Mouse (Mus musculus) heart, embryonic 16.5 days (tissue): ENCODE data around the gene Tia1. TPM values are rescaled to one million over a fixed set of nuclear protein-coding genes. Genes with fewer than 3 reads are reported as not detected.

ENCODE experiments used
- ATAC-seq: fragments of 200-750 bp; cut with Nextera tagmentation; replicated peaks from 2 replicates; pipeline ENCODE4 v1.8.0; 2017; ENCODE audit warnings: moderate number of reproducible peaks; ENCODE audit not compliant: insufficient read depth, low FRiP score; ENCODE audit errors: extremely low read depth
- H3K27ac ChIP-seq: fragments of 300-500 bp; sonication (generic); 2 replicates; pipeline ENCODE4 v1.5.1; 2014; ENCODE audit warnings: mild to moderate bottlenecking, low read length, control low read depth, moderate library complexity
- H3K27me3 ChIP-seq: fragments of 300-500 bp; sonication (generic); 2 replicates; pipeline ENCODE4 v1.6.1; 2014; ENCODE audit warnings: low read length, mixed read lengths; ENCODE audit not compliant: control insufficient read depth, insufficient read depth
- H3K36me3 ChIP-seq: fragments of 300-500 bp; sonication (generic); 2 replicates; pipeline ENCODE4 v1.6.1; 2014; ENCODE audit not compliant: control insufficient read depth, insufficient read depth
- H3K4me1 ChIP-seq: fragments of 300-500 bp; sonication (generic); 2 replicates; pipeline ENCODE4 v1.6.1; 2014; ENCODE audit warnings: low read length, mixed read lengths; ENCODE audit not compliant: control insufficient read depth, insufficient read depth
- H3K4me2 ChIP-seq: fragments of 300-500 bp; sonication (generic); 2 replicates; pipeline ENCODE4 v1.6.1; 2014; ENCODE audit warnings: low read depth, mild to moderate bottlenecking, control low read depth, low read length
- H3K4me3 ChIP-seq: fragments of 300-500 bp; sonication (generic); 2 replicates; pipeline ENCODE4 v1.5.1; 2014; ENCODE audit warnings: mild to moderate bottlenecking, control low read depth, low read length
- H3K9ac ChIP-seq: fragments of 300-500 bp; sonication (generic); 2 replicates; pipeline ENCODE4 v1.6.1; 2014; ENCODE audit warnings: low read length, control low read depth
- H3K9me3 ChIP-seq: fragments of 300-500 bp; sonication (generic); replicated peaks from 2 replicates; pipeline ENCODE4 v1.6.1; 2016; ENCODE audit warnings: low read length; ENCODE audit not compliant: control insufficient read depth
- WGBS: fragments of 180-500 bp; shearing (Covaris S2); extraction: QIAGEN DNeasy Blood & Tissue Kit; methylation state at CpG from one replicate; pipeline ENCODE4 v1.1.7; 2014; 5-methylcytosine and 5-hydroxymethylcytosine counted together
- polyA plus RNA-seq: library from polyadenylated mRNA; unstranded; fragments of >200 nt; fragmentation: Nextera tagmentation; extraction: Ambion mirVana; gene quantifications from 2 replicates; pipeline ENCODE4 v1.2.1, GENCODE M21; 2015

Gene Tia1
- polyA plus RNA-seq, 1 experiment from 2014 or later: 120 TPM

DNA sequence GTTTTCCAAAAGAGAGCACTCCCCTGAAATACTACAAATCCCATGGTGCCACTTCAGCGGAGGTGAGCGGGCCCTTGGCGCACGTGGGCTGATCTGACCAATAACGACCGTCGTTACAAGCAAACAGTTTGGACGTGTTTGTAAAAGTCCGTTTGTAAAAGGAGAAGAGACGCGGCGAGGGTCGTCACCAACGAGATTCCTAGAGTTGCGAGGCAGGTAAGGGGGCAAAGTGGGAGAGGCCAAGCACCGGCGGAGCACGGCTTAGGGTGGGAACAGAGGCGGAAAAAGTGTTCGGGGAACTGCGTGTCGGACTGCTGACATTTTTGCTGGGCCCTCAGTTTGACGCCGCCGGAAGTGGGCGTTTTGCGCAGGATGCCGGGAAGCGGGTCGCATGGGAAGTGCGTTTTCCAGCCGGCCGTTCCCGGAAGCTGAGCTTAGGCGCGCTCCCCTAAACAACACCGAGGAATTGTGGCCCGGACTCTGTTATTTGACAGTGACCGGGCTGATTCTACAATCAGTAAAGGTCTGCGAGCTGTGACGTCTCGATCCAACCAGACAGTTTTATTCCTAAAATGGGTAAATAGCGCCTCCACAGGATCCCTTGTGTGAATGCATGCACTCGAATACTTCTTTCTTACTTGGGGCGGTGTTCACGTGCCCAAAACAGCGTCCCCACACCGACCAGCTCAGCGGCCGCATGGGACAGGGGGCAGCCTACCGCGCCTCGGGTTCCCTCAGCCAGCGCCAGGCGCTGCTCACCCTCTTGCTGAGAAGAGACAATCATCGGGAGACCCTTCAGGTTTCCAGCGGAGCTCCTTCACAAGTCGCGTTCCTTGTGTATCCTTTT, 34.5 kb downstream of the Tia1 start, which contains the start of gene C87436:
Gene C87436, plus strand, starts transcription at position 103 of the 847 bp plus-strand sequence.
- Histone ChIP-seq H3K4me2 (peak within 1 kb of the TSS; percentile 89), H3K4me3 (peak within 1 kb of the TSS; percentile 82), H3K4me1 (peaks cover 6% of the 10 kb centered on the region), H3K27me3 (no peaks in the 10 kb centered on the region), H3K9ac (peak within 1 kb of the TSS; percentile 88), H3K27ac (peak within 1 kb of the TSS; percentile 97), H3K9me3 (no peaks in the 10 kb centered on the region), H3K36me3 (peaks cover 19% of the 10 kb centered on the region)
- under 1% methylated on average over 59 of the region's 59 CpGs for WGBS
- peak; percentile 95 for ATAC-seq

DNA sequence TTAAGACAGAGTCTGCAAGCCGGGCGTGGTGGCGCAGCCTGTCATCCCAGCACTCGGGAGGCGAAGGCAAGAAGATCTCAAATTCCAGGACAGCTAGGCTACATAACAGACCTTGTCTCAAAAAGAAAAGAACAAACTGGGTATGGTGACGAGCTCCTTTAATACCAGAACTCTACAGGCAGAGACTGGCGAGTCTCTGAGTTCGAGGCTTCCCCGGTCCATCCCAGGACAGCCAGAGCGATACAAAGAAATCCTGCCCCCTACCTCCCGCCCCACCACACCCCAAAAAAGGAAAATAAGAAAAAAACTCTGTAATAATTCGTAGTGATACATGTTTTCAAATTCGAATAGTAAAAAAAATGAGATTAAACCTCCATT, 35.1 kb downstream of the Tia1 start:
- H3K4me2 ChIP-seq: peak overlapping the region; percentile 89

DNA sequence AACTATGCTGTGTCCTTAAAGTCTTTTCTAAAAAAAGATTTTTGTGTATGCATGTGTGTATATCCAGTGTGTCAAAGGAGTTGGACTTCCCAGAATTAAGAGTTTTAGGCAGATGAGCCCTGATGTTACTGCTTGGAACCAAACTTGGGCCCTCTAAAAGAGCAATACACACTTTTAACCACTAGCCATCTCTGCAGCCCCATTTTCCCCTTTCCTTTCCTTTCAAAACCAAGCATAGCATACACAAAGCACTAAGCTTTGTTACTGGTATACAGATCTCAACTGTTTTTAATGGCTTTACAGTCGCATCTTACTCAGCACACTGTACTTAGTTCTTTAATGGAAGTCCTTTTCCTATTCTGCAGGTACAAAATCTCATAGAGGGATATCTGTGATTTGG, 35.5 kb downstream of the Tia1 start:
- no peak overlapping the region for H3K27ac ChIP-seq
- peaks cover 6% of the 10 kb centered on the region for H3K4me1 ChIP-seq
- WGBS: 89% methylated on average over 1 of the region's 1 CpGs
- H3K9me3 ChIP-seq: no peaks in the 10 kb centered on the region
- H3K36me3 ChIP-seq: peaks cover 22% of the 10 kb centered on the region
- H3K4me2 ChIP-seq: peak overlapping the region; percentile 89
- no peaks in the 10 kb centered on the region for H3K27me3 ChIP-seq
- no peak for ATAC-seq
- H3K4me3 ChIP-seq: peak overlapping the region; percentile 82
- peak overlapping the region; percentile 88 for H3K9ac ChIP-seq

More for the DNA sequence above, 35.1 kb downstream of the Tia1 start:
- H3K9me3 ChIP-seq: no peaks in the 10 kb centered on the region
- ATAC-seq: no peak
- H3K27ac ChIP-seq: peak overlapping the region; percentile 97
- H3K36me3 ChIP-seq: peaks cover 22% of the 10 kb centered on the region
- WGBS: 3% methylated on average over 13 of the region's 13 CpGs
- peaks cover 6% of the 10 kb centered on the region for H3K4me1 ChIP-seq
- H3K9ac ChIP-seq: peak overlapping the region; percentile 88
- no peaks in the 10 kb centered on the region for H3K27me3 ChIP-seq
- peak overlapping the region; percentile 82 for H3K4me3 ChIP-seq

DNA sequence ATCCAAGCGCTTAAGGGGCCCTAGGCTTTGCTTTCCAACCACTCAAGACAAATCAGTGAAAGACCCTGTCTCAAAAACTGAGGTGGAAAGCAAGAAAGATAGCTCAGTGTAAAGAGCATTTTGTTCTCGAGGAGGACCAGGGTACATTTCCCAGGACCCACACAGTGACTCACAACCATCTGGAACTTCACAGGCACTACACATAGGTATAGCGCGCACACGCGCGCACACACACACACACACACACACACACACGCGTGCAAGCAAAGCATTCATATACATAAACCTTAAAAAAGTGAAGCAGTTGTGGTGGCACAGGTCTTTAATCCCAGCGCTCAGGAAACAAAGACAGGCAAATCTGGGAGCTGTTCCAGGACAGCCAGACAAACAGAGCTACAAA, 37.6 kb downstream of the Tia1 start:
- no peak for ATAC-seq
- Histone ChIP-seq H3K27me3 (no peaks in the 10 kb centered on the region), H3K9ac (no peak overlapping the region), H3K27ac (no peak overlapping the region), H3K4me2 (no peak overlapping the region), H3K4me1 (peaks cover 6% of the 10 kb centered on the region), H3K36me3 (peaks cover 26% of the 10 kb centered on the region), H3K4me3 (no peak overlapping the region), H3K9me3 (no peaks in the 10 kb centered on the region)
- WGBS: 92% methylated on average over 10 of the region's 10 CpGs

DNA sequence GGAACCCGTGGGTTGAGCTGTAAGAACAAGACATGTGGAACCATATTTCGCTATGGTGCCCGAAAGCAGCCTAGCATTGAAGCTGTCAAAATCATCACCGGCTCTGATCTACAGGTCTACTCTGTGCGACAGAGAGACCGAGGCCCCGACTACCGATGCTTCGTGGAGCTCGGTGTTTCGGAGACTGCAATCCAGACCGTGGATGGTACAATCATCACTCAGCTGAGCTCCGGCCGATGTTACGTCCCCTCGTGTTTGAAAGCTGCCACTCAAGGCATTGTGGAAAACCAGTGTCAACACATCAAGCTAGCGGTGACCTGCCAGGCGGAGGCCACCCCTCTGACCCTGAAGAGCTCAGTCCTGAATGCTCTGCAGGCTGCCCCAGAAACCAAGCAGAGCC, 41.5 kb downstream of the Tia1 start:
- Histone ChIP-seq H3K9ac (no peak overlapping the region), H3K4me2 (no peak overlapping the region), H3K9me3 (no peaks in the 10 kb centered on the region), H3K4me1 (no peaks in the 10 kb centered on the region), H3K27me3 (no peaks in the 10 kb centered on the region), H3K36me3 (peaks cover 34% of the 10 kb centered on the region), H3K4me3 (no peak overlapping the region), H3K27ac (no peak overlapping the region)
- ATAC-seq: no peak
- WGBS: 89% methylated on average over 18 of the region's 18 CpGs

DNA sequence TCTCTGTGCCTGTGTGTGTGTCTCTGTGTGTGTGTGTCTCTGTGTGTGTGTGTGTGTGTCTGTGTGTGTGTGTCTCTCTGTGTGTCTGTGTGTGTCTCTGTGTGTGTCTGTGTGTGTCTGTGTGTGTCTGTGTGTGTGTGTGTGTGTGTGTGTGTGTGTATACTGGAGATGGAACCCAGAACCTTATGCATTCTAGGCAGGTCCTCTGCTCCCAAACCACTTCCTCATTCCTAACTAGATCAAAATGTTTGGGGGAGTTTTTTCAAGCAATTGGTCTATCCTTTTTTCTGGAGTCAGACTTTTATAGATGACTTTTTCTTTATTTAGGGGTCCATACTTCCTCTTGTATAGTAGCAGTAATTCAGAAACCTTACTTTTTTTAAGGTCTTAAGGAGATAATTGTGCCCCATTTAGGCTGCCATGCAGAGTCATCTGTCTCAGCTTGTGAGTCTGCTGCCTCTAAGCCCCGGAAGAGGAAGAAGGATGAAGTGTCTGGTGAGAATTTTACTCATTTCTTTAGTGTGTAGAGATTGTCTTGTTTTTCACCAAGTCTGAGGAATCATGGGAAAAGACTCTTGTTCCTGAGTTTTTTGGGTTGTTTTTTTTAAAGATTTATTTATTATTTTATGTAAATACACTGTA, 43.0 kb downstream of the Tia1 start:
- no peak for ATAC-seq
- Histone ChIP-seq H3K9me3 (no peaks in the 10 kb centered on the region), H3K4me2 (no peak overlapping the region), H3K4me1 (no peaks in the 10 kb centered on the region), H3K27ac (no peak overlapping the region), H3K9ac (no peak overlapping the region), H3K36me3 (peaks cover 36% of the 10 kb centered on the region), H3K4me3 (no peak overlapping the region), H3K27me3 (no peaks in the 10 kb centered on the region)
- WGBS: 94% methylated on average over 1 of the region's 1 CpGs

DNA sequence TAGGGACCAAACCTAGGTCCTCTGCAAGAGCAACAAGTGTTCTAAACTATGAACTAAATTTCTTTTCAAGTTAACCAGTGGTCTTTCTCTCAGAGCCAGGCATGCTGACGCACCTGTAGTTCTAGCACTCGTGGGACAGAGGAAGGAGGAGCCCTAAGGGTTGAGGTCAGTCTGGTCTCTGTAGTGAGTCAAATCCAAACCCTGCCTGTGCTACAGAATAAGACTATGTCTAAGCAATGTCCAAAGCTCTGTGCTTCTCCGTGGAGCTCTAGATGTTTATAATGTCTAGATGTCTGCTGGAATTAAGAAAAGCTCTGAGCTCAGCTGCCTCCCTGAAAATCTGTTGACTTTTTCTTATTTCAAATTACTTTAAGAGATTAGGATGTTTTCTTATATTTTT, 52.7 kb downstream of the Tia1 start:
- WGBS: 81% methylated on average over 3 of the region's 3 CpGs
- Histone ChIP-seq H3K27ac (no peak overlapping the region), H3K27me3 (no peaks in the 10 kb centered on the region), H3K9me3 (no peaks in the 10 kb centered on the region), H3K4me3 (no peak overlapping the region), H3K4me2 (no peak overlapping the region), H3K4me1 (no peaks in the 10 kb centered on the region), H3K9ac (no peak overlapping the region), H3K36me3 (peaks cover 28% of the 10 kb centered on the region)
- ATAC-seq: no peak

DNA sequence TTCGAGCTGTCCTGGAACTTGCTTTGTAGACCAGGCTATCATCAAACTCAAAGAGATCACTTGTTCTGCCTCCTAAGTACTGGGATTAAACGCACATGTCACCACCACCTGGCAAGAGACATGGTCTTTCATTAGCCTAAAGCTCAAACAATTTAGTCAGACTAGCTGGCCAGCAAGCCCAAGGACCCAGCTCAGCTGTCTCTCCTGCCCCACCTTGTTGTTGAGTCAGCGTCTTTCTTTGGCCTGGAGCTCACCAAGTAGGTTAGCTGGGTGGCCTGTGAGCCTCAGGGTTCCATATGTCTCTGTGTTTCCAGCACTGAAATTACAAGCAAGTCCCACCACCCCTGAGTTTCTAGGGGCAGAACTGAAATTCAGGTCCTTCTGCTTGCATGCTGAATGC, 59.1 kb downstream of the Tia1 start:
- ATAC-seq: no peak
- Histone ChIP-seq H3K9ac (no peak overlapping the region), H3K4me1 (no peaks in the 10 kb centered on the region), H3K4me2 (no peak overlapping the region), H3K4me3 (no peak overlapping the region), H3K27me3 (no peaks in the 10 kb centered on the region), H3K36me3 (peaks cover 18% of the 10 kb centered on the region), H3K27ac (no peak overlapping the region), H3K9me3 (no peaks in the 10 kb centered on the region)
- WGBS: 92% methylated on average over 3 of the region's 3 CpGs

DNA sequence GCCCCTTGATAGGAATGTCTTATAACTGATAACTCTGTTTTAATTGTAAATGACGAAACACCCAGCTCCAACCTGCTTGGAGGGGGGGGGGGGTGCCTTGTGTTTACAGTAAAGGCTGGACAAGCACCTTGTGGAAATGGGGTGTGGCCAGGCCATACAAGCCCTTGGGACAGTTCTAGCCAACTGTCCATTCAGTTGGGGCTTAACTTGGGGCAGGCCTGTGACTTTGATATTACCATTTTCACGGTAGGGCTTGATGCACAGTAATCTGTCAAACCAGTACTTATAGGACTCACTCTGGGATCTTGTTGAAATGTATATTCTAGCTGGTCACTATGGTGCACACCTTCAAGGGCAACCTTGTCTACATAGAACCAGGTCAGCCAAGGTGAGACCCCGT, 67.3 kb downstream of the Tia1 start:
- no peak for ATAC-seq
- peak overlapping the region; percentile 83 for H3K9ac ChIP-seq
- WGBS: 90% methylated on average over 3 of the region's 3 CpGs
- no peaks in the 10 kb centered on the region for H3K27me3 ChIP-seq
- no peaks in the 10 kb centered on the region for H3K9me3 ChIP-seq
- peaks cover 9% of the 10 kb centered on the region; the same call in 1 of the 2 replicates for H3K36me3 ChIP-seq
- peaks cover 31% of the 10 kb centered on the region for H3K4me1 ChIP-seq
- peak overlapping the region; percentile 88 for H3K4me2 ChIP-seq
- peak overlapping the region; percentile 53 for H3K4me3 ChIP-seq
- peak overlapping the region; percentile 89 for H3K27ac ChIP-seq
